Mouse (Mus musculus) small intestine, adult 2 months (tissue): ENCODE measurements around the gene Usp43. TPM values are rescaled to one million over a fixed set of nuclear protein-coding genes. Genes with fewer than 3 reads are reported as not detected.

ENCODE experiments used
- H3K27ac ChIP-seq: fragments of 200-500 bp; 2 replicates; pipeline ENCODE4 v1.5.1; 2012; ENCODE audit warnings: low read depth, low read length, control low read depth, inconsistent platforms; ENCODE audit not compliant: insufficient read depth
- H3K27me3 ChIP-seq: fragments of 200-500 bp; 2 replicates; pipeline ENCODE4 v1.6.1; 2012; ENCODE audit warnings: mild to moderate bottlenecking, moderate library complexity, low read length, inconsistent platforms; ENCODE audit not compliant: control insufficient read depth, insufficient read depth
- H3K36me3 ChIP-seq: fragments of 200-500 bp; 2 replicates; pipeline ENCODE4 v1.6.1; 2012; ENCODE audit warnings: mild to moderate bottlenecking, low read length, control low read depth, inconsistent platforms; ENCODE audit not compliant: control insufficient read depth, insufficient read depth
- H3K4me1 ChIP-seq: fragments of 200-500 bp; 2 replicates; pipeline ENCODE4 v1.6.1; 2012; ENCODE audit warnings: low read length, inconsistent platforms, mixed read lengths; ENCODE audit not compliant: control insufficient read depth, insufficient read depth, insufficient read length
- H3K4me3 ChIP-seq: fragments of 200-500 bp; 2 replicates; pipeline ENCODE4 v1.5.1; 2012; ENCODE audit warnings: low read depth, mild to moderate bottlenecking, control low read depth, inconsistent platforms, low read length, moderate library complexity
- CTCF ChIP-seq: fragments of 200-500 bp; IDR thresholded peaks from 2 replicates; pipeline ENCODE4 v1.5.1; 2012; ENCODE audit warnings: low read depth, mild to moderate bottlenecking, control low read depth, inconsistent platforms, low read length, moderate library complexity, mixed read lengths; ENCODE audit not compliant: insufficient replicate concordance, insufficient read length; ENCODE audit errors: extremely low read depth
- POLR2A ChIP-seq: fragments of 200-500 bp; IDR thresholded peaks from 2 replicates; pipeline ENCODE4 v1.6.1; 2012; ENCODE audit warnings: low read depth, mild to moderate bottlenecking, control low read depth, inconsistent platforms, low read length, moderate library complexity
- WGBS: fragments of 180-500 bp; shearing (Covaris S2); methylation state at CpG from one replicate; pipeline ENCODE4 v1.1.7; 2018; 5-methylcytosine and 5-hydroxymethylcytosine counted together
- polyA plus RNA-seq: library from polyadenylated mRNA; depleted of rRNA; stranded (reverse); fragments of >200 nt; gene quantifications from 2 replicates; pipeline ENCODE4 v1.2.3, GENCODE M21; 2012

The Usp43 gene
- polyA plus RNA-seq, 1 experiment, result 17.3 TPM

DNA sequence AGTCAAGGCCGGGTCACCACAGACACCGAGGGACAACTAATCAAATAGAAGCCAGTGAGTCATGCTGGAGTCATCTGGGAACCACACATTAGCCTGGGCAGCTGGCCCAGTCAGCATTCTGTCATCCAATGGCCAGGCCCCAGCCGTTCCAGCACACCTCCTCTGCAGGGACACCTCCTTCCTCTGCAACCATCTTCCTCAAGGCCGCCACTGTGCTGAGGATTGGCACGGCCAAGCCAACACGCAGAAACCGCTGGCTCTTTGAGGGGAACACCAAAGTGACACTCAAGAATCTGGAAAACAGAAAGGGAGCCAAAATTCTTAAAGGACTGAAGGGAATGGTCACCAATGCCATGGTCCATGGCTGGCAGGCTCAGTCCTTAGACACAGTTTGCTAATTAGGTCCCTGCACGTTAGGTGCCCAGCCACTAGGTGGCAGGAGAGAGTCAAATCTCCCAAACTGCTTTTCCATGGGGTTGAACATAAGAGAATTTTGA is 24.8 kb downstream of the Usp43 start:
- H3K27ac ChIP-seq, result no peak overlapping the region
- 38% methylated on average over 8 of the region's 8 CpGs for whole genome bisulfite sequencing
- H3K27me3 ChIP-seq, result no peaks in the 10 kb centered on the region
- no peaks in the 10 kb centered on the region for H3K4me1 ChIP-seq
- peaks cover 19% of the 10 kb centered on the region for H3K36me3 ChIP-seq
- TF ChIP-seq POLR2A (no peak), CTCF (peak; percentile 74; the same call in 1 of the 2 replicates)
- no peak overlapping the region for H3K4me3 ChIP-seq

DNA sequence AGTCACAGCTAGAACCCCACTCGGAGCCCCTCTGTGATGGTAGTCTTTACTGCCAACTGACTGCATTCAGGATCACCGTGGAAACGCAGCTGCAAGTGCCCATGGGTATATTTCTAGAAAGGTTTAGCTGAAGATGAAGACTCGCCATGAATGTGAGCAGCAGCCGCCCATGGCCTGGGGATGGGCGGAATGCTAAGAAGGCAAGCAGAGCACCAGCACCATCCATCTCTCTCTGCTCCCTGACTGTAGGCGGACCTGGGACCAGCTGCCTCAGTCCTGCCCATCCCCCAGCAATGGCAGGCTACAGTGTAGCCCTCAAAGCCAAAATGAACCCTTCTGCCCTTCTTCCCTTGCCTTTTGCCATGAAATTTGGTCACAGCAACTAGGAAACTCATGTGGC is 26.3 kb downstream of the Usp43 start:
- Histone ChIP-seq H3K4me1 (no peaks in the 10 kb centered on the region), H3K4me3 (no peak overlapping the region), H3K36me3 (peaks cover 22% of the 10 kb centered on the region), H3K27me3 (no peaks in the 10 kb centered on the region), H3K27ac (no peak overlapping the region)
- no peak for TF ChIP-seq POLR2A
- TF ChIP-seq CTCF, result no peak
- WGBS, result 91% methylated on average over 7 of the region's 7 CpGs

GRCm38 (mm10) chr11:67888521-67888920 is 33.4 kb downstream of the Usp43 start:
- Histone ChIP-seq H3K27ac (no peak overlapping the region), H3K4me1 (no peaks in the 10 kb centered on the region), H3K27me3 (no peaks in the 10 kb centered on the region), H3K4me3 (no peak overlapping the region), H3K36me3 (peaks cover 46% of the 10 kb centered on the region)
- TF ChIP-seq POLR2A (no peak), CTCF (no peak)
- whole genome bisulfite sequencing, result 81% methylated on average over 5 of the region's 5 CpGs

- WGBS, result 97% methylated on average over 2 of the region's 2 CpGs
- TF ChIP-seq CTCF, result no peak
- no peak for TF ChIP-seq POLR2A
- H3K36me3 ChIP-seq, result peaks cover 44% of the 10 kb centered on the region
- no peak overlapping the region for H3K4me3 ChIP-seq
- H3K27ac ChIP-seq, result no peak overlapping the region
- no peaks in the 10 kb centered on the region for H3K27me3 ChIP-seq
- H3K4me1 ChIP-seq, result no peaks in the 10 kb centered on the region
Measured at GRCm38 (mm10) chr11:67885921-67886320, 36.0 kb downstream of the Usp43 start.

- 27% methylated on average over 9 of the region's 9 CpGs for WGBS
- TF ChIP-seq CTCF (no peak), POLR2A (no peak)
- Histone ChIP-seq H3K36me3 (no peaks in the 10 kb centered on the region), H3K4me1 (peaks cover 12% of the 10 kb centered on the region; the same call in 1 of the 2 replicates), H3K27ac (0 out of 2 replicates have a peak overlapping the region, but pooled peaks have one; percentile 16), H3K27me3 (no peaks in the 10 kb centered on the region), H3K4me3 (no peak overlapping the region)
Measured at GRCm38 (mm10) chr11:67865521-67866197, 56.3 kb downstream of the Usp43 start.

GRCm38 (mm10) chr11:67865100-67865499 is 56.9 kb downstream of the Usp43 start:
- TF ChIP-seq CTCF, result no peak
- TF ChIP-seq POLR2A, result no peak
- 60% methylated on average over 5 of the region's 5 CpGs for WGBS
- Histone ChIP-seq H3K4me1 (peaks cover 17% of the 10 kb centered on the region; the same call in 1 of the 2 replicates), H3K36me3 (no peaks in the 10 kb centered on the region), H3K4me3 (no peak overlapping the region), H3K27ac (0 out of 2 replicates have a peak overlapping the region, but pooled peaks have one; percentile 16), H3K27me3 (no peaks in the 10 kb centered on the region)

DNA sequence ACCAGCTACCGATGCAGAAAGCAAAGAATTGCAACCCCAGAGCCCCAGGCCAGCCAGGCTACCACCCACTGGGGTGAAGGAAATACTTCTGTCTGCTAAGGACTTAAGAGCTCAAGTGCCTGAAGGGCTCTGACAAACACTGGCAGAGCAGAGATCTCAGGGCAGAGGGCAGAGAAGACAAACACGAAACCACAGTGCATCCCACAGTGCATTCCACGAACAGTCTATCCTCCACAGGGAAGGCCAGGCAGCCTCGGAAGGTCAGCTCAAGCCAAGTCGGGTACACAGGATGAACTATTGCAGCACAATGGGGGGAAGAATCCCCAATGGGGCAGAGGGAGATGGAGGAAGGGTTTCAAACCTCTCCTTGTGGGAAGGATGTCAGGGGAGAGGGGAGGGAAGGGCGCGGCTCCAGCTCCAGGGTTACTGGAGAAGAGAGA is 60.5 kb downstream of the Usp43 start:
- Histone ChIP-seq H3K36me3 (peaks cover 6% of the 10 kb centered on the region), H3K27me3 (no peaks in the 10 kb centered on the region), H3K4me1 (peaks cover 17% of the 10 kb centered on the region; the same call in 1 of the 2 replicates), H3K4me3 (no peak overlapping the region), H3K27ac (peak overlapping the region; percentile 43)
- 21% methylated on average over 7 of the region's 7 CpGs for WGBS
- TF ChIP-seq POLR2A (no peak), CTCF (no peak)
